Mouse (Mus musculus) retina, postnatal 7 days (tissue): Measurements from ENCODE around the gene Rps26.
A peak's percentile ranks its signal among the peaks of the same experiment; 100 is the strongest.

ENCODE experiments used
- DNase-seq: peaks from one replicate; pipeline ENCODE4 v3.0.0-alpha.2; 2012; ENCODE audit warnings: low read depth, low spot score

Rps26 gene

GRCm38 (mm10) chr10:128626311-128627310 lies at the start of gene Rps26:
Gene Rps26 (minus strand): TSS chr10:128626747.
- DNase-seq = peak; percentile 97

DNA sequence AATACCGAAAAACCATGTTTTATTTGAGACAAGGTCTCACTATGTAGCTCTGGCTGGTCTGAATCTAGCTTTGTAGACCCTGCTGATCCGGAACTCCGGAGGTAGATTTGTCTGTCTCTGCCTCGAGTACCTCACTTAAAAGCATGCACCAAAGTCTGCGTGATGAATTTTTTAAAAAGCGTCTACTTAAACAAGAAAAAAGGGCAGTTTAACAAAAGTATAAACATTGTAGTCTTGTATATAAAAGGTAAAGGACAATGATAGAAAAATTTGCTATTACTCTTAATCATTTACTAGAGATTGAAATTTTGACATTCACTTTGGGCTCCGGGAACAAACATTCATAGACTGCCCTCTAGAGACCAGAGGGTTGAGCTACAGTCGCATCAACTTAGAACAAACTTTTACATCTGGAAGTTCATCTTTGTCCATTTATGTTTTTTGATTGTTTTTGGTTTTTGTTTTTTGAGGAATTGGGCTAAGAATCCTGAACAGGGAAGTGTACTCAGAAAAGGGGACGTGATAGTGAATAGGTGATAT lies 48.0 kb upstream of the Rps26 start:
- no peak for DNase-seq

DNA sequence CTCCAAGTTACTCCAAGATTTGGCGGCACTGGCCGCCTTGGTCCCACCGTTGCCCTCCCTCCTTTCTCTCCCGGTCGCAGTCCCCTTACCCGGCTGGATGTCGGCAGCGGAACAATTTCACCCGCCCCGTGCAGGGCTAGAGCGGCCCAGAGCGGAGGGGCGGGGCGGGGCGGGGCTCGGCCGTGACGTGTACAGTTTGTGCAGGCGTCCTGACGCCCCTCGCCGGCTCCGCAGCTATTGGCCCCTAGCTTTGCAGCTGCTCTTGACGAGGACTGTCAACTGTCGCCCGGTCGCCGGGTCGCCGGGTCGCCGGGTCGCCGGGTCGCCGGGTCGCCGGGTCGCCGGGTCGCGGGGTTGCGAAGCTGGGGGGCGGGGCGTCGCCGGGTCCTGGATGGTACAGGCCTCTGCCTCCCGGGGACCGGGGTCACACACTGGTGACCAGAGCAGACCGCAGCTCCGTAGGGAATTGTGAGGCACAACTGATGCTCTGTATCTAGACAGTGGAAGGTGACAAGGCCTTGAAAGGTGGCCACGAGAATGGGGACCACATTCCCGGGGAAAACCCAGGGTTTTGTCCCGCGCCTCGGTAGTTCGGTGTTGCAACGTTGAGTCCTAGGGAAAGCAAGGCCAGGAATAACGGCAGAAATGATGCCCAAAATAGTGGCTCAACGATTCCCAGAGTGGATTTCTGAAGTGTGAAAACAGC lies 47.4 kb upstream of the Rps26 start, which contains the start of gene Suox:
Gene Suox (minus strand): TSS at position 311 of the 706 bp plus-strand sequence.
- peak; percentile 54 for DNase-seq

DNA sequence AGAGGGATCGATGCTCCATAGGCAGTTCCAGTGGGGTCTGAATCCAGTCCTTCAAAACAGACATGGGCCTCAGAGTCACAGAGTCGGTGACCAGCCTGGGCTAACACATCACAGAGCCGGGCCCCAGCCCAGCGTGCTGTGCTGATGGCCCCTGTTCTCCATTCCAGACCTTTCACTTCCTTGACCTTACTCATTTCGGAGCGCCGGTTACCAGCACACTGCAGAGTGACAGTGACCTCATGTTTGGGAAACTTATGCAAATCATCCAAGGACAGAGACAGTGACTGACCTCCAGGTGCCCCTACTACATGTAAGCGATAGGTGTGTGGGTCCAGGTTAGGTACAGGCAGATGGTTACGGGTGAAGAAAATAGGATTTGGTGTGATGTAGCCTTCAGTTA lies 44.6 kb upstream of the Rps26 start:
- no peak for DNase-seq

DNA sequence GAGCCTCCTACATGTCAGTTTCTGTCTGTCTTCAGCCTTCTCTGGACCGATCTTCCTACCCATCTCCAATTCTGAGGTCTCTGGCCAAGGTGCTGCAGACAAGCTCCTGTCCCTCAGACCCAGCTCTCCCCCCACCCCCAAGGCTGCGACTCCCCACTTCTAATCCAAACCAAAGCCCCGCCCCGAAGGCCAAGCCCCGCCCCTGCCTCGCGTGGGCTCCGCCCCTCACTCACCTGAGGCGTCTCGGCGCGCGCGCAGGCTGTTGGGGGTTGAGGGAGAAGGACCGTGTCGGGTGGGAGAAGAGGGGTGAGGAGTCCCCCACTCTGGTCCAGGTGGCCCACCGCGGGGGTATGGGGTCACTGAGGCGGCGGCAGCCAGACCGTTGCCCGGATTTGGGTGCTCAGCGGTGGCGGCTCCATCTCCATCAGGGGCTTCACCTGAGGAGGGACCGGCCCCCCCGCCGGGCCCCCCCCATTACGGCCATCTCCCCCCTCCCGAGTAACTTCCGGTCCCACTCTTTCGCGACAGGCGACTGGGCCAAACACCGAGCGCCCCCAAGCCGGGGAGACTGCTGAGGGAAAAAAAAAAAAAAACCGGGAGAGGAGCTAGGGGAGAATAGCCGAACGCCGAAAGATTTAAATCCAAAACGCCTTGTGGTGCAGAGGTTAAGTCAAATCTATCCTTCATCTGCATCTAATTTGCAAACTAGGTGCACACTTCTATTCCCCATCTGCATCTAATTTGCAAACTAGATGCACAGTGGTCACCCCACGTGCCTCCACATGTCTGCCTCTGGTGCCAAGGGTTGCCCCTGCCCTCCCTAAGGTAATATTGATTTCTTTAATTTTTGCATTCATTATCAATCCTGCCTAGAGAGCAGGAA lies 42.5 kb upstream of the Rps26 start:
- no peak for DNase-seq

- no peak for DNase-seq
Observed at GRCm38 (mm10) chr10:128665806-128666205, 39.3 kb upstream of the Rps26 start.

- DNase-seq = no peak
Observed at GRCm38 (mm10) chr10:128665307-128665706, 38.8 kb upstream of the Rps26 start.

- no peak for DNase-seq
Observed at GRCm38 (mm10) chr10:128664808-128665207, 38.3 kb upstream of the Rps26 start.

- DNase-seq = no peak
Observed at GRCm38 (mm10) chr10:128663441-128664220, 37.1 kb upstream of the Rps26 start.

- DNase-seq = no peak
Observed at GRCm38 (mm10) chr10:128662465-128662864, 35.9 kb upstream of the Rps26 start.

DNA sequence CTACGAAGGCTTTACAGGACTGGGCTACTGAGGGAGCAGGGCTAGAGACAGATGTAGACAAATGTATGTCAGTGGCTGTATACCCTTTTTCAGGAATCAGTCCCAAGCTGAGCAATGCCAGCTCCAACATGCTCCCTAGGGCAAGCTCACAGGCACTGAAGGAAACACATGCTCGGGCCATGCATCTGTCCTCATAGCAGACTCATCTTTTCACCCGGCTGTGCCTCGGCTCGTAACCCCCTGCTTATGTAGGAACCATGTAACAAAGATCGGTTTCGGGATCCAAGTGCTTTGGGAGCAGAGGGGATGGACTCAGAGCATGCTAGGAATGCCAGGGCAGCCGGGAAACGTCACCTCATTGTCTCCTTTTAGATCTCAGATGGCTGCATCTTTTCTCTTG lies 32.9 kb upstream of the Rps26 start:
- DNase-seq = no peak

- no peak for DNase-seq
Observed at GRCm38 (mm10) chr10:128657844-128658243, 31.3 kb upstream of the Rps26 start.

DNA sequence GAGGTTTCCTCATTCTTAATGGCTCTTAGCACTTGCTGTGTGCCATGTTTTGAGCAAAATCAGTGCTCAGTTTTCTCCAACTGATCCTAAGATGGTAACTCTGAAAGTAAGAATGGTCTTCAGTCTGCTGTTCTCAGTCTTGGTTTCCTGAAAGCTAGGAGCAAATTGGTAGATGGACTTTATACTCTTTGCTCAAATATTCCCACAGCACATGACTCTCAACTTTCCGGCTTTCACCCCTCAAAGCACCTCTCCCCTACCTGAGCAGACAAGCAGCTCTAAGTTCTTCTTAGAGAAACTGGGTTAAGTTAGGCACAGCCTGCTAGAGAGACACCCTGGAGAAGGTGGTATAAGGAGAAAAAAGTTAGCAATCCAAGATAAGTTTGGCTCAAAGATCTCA lies 30.2 kb upstream of the Rps26 start:
- DNase-seq = no peak

DNA sequence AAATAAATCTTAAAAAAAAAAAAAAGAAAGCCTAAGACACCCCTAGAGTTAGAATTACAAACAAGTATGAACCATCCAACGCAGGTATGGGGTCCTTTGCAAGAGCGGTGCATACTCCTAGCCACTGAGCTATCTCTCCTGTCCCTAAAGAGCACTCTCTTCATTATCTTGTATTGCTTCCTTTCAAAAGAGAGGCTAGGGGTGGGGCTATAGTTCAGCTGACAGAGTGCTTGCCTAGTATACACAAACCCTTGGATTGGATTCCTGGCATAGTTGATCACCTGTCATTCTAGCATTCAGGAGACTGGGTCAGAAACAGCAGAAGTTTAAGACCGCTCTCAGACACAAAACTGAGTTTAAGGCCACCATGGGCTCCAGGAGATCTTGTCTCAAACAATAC lies 28.7 kb upstream of the Rps26 start:
- no peak for DNase-seq

DNA sequence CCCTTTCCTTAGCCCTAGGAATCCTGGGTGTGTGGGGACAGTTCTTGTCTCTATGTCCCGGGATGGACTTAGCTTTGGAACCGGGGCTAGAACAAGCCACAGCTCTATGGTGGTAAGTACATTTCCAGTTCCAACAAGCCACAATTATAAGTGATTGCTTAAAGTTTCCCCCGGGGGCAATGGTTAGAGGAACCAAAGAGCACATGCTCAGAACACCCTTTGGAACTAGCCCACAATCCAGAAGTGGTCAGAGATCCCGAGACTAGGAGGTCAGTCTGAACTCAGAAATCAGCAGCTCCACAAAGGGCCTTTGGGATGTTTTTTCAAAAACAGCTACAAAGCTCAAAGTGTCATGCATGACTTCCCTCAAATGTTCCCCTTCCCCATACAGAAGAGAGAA lies 27.3 kb upstream of the Rps26 start:
- DNase-seq = no peak

DNA sequence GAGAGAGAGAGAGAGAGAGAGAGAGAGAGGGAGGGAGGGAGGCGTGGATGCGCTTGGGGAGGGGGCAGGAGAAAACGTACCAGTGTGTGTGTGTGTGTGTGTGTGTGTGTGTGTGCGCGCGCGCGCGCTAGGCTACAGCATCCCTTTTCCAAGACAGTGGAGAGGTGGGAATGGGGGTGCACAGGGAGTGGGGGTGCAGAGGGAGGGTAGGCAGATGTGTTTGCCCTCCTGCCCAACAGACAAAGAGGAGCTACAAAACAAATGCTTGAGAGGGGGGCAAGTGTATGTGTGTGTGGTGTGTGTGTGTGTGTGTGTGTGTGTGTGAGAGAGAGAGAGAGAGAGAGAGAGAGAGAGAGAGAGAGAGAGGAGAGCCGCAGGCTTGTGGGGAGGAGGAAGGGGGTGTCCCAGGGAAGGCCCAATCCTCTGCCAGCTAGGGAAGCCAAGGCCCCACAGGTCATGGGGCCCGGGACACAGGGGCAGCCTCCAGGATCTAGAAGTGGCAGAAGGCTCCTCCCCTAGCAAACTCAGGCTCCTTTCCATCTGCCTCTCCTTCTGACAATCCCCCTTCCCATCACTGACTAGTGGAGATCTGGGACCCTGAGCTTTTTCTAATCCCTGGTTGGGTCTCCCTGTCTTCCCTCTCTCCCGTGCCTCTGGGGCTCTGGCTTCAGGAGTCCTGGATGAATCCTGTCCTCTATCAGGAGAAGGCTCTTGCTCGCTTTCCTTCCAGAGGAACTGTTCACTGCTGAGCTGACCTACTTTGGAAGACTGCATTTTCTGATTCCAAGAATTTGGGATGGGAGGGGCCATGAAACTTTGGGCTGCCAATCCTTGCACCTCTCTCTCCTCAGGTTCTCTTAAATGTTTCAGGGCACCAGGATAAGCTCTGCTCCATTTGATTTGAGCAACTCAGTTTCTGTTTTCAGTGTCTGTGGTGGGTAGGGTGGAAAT lies 19.9 kb upstream of the Rps26 start:
- DNase-seq = no peak

DNA sequence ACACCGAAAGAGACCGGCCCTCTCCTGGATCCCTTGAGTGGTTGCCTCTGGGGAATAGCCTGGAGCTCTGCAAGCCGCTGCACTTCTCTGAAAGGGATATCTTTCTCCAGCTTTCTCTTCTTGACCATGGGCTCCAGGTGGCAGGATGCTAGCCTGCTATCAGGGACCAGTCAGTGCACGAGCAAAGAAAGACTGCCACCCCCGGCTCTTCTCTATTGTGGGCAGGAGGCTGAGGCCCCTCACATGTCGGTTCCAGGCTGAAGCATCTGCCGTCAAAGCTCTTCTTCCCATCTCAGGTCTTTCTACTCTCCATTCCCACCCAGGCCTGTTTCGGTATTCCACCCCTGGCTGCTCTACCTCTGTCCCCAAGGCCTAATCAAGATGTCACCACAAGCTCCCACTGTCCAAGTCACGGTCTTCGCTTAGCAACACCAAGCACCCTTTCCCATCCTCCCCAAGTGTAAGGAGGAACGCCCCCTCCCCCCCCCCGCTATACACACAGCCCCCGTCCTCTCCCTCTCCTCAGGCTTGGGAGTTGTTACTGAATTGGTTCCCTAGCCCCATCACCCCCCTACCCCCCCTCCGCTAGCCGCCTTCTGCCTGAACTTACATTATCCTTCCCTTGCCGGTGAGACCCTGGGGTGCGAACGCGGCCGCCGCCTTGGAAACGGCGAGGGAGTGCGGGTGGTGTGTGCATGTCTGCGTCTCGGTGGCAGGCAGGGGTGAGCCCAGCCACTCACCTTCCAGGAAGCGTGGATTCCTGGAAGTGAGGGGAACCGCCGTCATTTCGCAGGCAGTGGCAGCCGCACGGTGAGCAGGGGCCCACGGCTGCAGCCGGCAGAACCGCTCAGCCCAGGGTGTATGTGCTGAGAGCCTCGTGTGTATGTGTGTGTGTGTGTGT lies 18.8 kb upstream of the Rps26 start, which contains the start of gene Ikzf4:
Gene Ikzf4 (minus strand): TSS at position 881 of the 901 bp plus-strand sequence.
- DNase-seq = no peak

DNA sequence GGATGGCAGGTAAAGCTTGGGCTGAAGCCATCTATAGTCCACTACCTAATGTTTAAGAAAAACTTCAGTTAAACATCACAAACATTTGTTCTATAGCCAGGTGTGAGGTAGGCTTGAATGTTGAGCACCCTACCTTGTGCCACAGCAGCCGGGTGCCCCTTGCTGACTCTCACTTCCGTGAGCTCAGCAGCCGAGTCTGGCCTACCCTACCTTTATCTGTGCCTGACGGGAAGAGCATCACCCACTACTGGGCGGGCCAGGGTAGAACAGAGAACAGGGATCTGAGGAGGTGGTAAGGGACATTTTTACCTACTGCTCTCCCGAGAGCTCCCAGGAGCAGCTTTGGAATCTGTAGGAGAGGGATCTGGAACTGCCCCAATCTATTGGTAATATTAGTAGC lies 16.2 kb upstream of the Rps26 start:
- DNase-seq = no peak
